Mouse (Mus musculus): ENCODE measurements around the gene Gm45717. TPM values are rescaled to one million over a fixed set of nuclear protein-coding genes. Genes with fewer than 3 reads are reported as not detected.

Gene Gm45717
- polyA plus RNA-seq, 1 experiment from 2014 or later, result 0.76 TPM

GRCm38 (mm10) chr7:140912846-140913482, 42.8 kb downstream of the Gm45717 start:
- 0 out of 2 replicates have a peak, but pooled peaks cover 3% of the 10 kb centered on the region for H3K4me1 ChIP-seq (ENCODE audit: insufficient read depth, low read length)
- H3K4me2 ChIP-seq (replicated peaks; ENCODE audit: low read depth, low read length), result no peak overlapping the region
- peak overlapping the region; percentile 73 for H3K27ac ChIP-seq (ENCODE audit: low read length)
- H3K9ac ChIP-seq (replicated peaks; ENCODE audit: low read length), result no peak overlapping the region
- H3K36me3 ChIP-seq (ENCODE audit: insufficient read depth, low read length), result no peaks in the 10 kb centered on the region
- WGBS, result 54% methylated on average over 5 of the region's 5 CpGs
- ATAC-seq (ENCODE audit: low FRiP score, low TSS enrichment), result peak; percentile 60
- no peaks in the 10 kb centered on the region for H3K9me3 ChIP-seq (ENCODE audit: low read length)
- H3K27me3 ChIP-seq (ENCODE audit: insufficient read depth, low read length), result no peaks in the 10 kb centered on the region
- no peak overlapping the region for H3K4me3 ChIP-seq (ENCODE audit: low read length)

DNA sequence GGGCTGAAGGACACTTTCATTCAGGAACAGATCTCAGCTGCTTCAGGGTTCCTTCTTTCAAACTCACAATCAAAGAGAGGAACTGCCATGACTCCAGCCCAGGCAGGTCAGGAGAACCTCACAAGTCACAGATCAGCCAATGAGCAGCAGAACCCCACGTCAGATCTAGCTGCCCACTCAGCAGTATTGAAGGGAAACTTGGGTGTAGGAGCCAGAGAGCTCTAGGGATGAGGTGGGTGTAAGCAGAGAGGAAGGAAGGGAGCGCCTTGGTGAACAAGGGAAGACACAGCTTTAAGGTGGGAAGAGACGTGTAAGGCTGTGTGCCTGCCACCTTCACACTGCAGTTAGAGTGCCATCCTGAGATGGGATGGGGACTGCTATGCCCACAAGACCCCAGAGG, 43.4 kb downstream of the Gm45717 start:
- Histone ChIP-seq H3K27ac (ENCODE audit: low read length) (peak overlapping the region; percentile 73), H3K36me3 (ENCODE audit: insufficient read depth, low read length) (no peaks in the 10 kb centered on the region), H3K27me3 (ENCODE audit: insufficient read depth, low read length) (no peaks in the 10 kb centered on the region), H3K9me3 (ENCODE audit: low read length) (no peaks in the 10 kb centered on the region), H3K4me3 (ENCODE audit: low read length) (no peak overlapping the region), H3K9ac (replicated peaks; ENCODE audit: low read length) (0 out of 2 replicates have a peak overlapping the region, but pooled peaks have one; percentile 18), H3K4me2 (replicated peaks; ENCODE audit: low read depth, low read length) (no peak overlapping the region), H3K4me1 (ENCODE audit: insufficient read depth, low read length) (0 out of 2 replicates have a peak, but pooled peaks cover 3% of the 10 kb centered on the region)
- no peak for ATAC-seq (ENCODE audit: low FRiP score, low TSS enrichment)
- 63% methylated on average over 3 of the region's 3 CpGs for WGBS

DNA sequence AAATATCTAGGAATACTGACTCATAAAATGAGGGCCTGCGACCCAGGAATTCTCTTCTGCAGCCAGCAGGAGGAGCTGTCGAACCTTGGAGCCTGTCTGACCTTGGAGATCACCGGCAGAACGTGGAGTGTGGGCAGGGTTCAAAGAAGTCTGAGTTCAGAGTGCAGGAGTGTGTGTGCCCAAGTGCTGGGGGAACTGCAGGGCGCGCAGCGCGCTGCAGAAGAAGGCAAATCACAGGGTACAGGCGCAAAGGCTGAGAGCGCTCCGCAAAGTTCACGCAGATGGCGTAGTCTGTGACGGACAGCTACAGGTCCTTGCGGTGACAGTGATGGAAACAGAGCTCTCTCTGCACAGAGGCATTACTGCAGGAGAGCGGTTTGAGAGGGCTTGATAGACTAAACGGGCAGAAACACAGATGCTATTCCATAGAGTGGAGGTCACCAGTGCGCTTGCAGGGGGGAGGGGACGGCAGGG, 47.1 kb downstream of the Gm45717 start:
- Histone ChIP-seq H3K9ac (replicated peaks; ENCODE audit: low read length) (0 out of 2 replicates have a peak overlapping the region, but pooled peaks have one; percentile 9), H3K4me2 (replicated peaks; ENCODE audit: low read depth, low read length) (peak overlapping the region; percentile 54), H3K27me3 (ENCODE audit: insufficient read depth, low read length) (no peaks in the 10 kb centered on the region), H3K27ac (ENCODE audit: low read length) (no peak overlapping the region), H3K9me3 (ENCODE audit: low read length) (no peaks in the 10 kb centered on the region), H3K36me3 (ENCODE audit: insufficient read depth, low read length) (no peaks in the 10 kb centered on the region), H3K4me3 (ENCODE audit: low read length) (peak overlapping the region; percentile 40), H3K4me1 (ENCODE audit: insufficient read depth, low read length) (0 out of 2 replicates have a peak, but pooled peaks cover 3% of the 10 kb centered on the region)
- peak; percentile 86 for ATAC-seq (ENCODE audit: low FRiP score, low TSS enrichment)
- under 1% methylated on average over 19 of the region's 19 CpGs for WGBS

DNA sequence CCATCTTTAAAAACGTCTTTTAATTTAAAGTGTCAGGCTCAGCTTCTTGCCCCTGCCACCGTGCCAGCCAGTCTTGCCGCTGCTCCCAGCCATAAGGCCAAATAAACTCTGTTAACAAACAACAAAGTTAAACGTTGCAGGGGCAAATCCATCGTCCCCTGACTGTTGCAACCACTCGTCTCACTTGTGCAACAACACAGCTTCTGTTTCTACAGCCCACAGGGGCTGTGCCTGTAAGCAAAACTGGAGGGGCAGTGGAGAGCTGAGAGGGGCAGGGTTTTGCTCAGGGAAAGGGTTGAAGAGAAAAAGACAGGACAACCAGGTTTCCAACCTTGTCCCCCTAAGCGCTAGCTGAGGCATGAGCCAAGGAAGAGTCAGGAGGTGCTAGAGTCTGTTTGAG, 47.6 kb downstream of the Gm45717 start:
- H3K27ac ChIP-seq (ENCODE audit: low read length), result no peak overlapping the region
- ATAC-seq (ENCODE audit: low FRiP score, low TSS enrichment), result no peak
- no peaks in the 10 kb centered on the region for H3K27me3 ChIP-seq (ENCODE audit: insufficient read depth, low read length)
- H3K4me2 ChIP-seq (replicated peaks; ENCODE audit: low read depth, low read length), result no peak overlapping the region
- 43% methylated on average over 7 of the region's 7 CpGs for WGBS
- no peak overlapping the region for H3K4me3 ChIP-seq (ENCODE audit: low read length)
- H3K9ac ChIP-seq (replicated peaks; ENCODE audit: low read length), result no peak overlapping the region
- no peaks in the 10 kb centered on the region for H3K9me3 ChIP-seq (ENCODE audit: low read length)
- no peaks in the 10 kb centered on the region for H3K36me3 ChIP-seq (ENCODE audit: insufficient read depth, low read length)
- 0 out of 2 replicates have a peak, but pooled peaks cover 3% of the 10 kb centered on the region for H3K4me1 ChIP-seq (ENCODE audit: insufficient read depth, low read length)

DNA sequence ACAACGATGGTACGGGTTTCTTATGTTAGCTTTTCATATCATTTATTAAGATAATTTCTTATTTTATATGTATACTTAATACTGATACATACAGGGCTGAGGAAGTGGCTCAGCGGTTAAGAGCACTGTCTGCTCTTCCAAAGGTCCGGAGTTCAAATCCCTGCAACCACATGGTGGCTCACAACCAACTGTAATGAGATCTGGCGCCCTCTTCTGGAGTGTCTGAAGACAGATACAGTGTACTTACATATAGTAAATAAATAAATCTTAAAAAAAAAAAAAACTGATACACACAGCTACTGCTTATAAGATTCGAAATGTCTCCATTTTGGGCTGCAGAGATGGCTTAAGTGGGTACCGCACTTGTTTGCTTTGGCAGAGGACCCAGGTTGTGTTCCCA, 48.0 kb downstream of the Gm45717 start:
- whole genome bisulfite sequencing, result 84% methylated on average over 7 of the region's 7 CpGs
- H3K27ac ChIP-seq (ENCODE audit: low read length), result no peak overlapping the region
- H3K9ac ChIP-seq (replicated peaks; ENCODE audit: low read length), result no peak overlapping the region
- H3K4me1 ChIP-seq (ENCODE audit: insufficient read depth, low read length), result peaks cover 7% of the 10 kb centered on the region; the same call in 1 of the 2 replicates
- no peak for ATAC-seq (ENCODE audit: low FRiP score, low TSS enrichment)
- H3K27me3 ChIP-seq (ENCODE audit: insufficient read depth, low read length), result no peaks in the 10 kb centered on the region
- H3K4me2 ChIP-seq (replicated peaks; ENCODE audit: low read depth, low read length), result no peak overlapping the region
- H3K4me3 ChIP-seq (ENCODE audit: low read length), result no peak overlapping the region
- H3K9me3 ChIP-seq (ENCODE audit: low read length), result no peaks in the 10 kb centered on the region
- H3K36me3 ChIP-seq (ENCODE audit: insufficient read depth, low read length), result no peaks in the 10 kb centered on the region

- no peak for ATAC-seq (ENCODE audit: low FRiP score, low TSS enrichment)
- no peaks in the 10 kb centered on the region for H3K9me3 ChIP-seq (ENCODE audit: low read length)
- WGBS, result 77% methylated on average over 13 of the region's 13 CpGs
- no peak overlapping the region for H3K4me2 ChIP-seq (replicated peaks; ENCODE audit: low read depth, low read length)
- H3K27me3 ChIP-seq (ENCODE audit: insufficient read depth, low read length), result no peaks in the 10 kb centered on the region
- no peak overlapping the region for H3K27ac ChIP-seq (ENCODE audit: low read length)
- no peak overlapping the region for H3K9ac ChIP-seq (replicated peaks; ENCODE audit: low read length)
- H3K36me3 ChIP-seq (ENCODE audit: insufficient read depth, low read length), result no peaks in the 10 kb centered on the region
- no peak overlapping the region for H3K4me3 ChIP-seq (ENCODE audit: low read length)
- peaks cover 7% of the 10 kb centered on the region; the same call in 1 of the 2 replicates for H3K4me1 ChIP-seq (ENCODE audit: insufficient read depth, low read length)
These were observed 48.6 kb downstream of the Gm45717 start for GRCm38 (mm10) chr7:140907131-140907530.

DNA sequence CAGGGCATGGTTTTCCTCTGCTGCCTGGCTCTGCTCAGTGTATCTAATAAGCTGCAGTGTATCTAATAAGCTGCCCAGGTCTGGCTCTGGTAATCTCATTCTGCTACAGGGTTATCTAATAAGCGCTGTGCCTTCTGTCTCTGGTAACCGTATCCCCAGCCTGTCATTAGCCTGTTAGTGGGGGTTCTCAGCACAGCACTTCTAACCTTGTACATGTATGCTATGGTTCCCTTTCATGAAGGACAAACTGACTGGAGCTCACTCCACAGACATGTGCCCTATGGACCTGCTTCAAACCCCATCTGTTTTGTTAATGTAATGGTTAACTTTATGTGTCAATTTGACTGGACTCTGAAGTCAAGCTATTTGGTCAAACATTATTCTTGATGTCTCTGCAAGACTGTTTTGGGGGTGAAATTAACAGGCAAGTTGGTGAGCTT, 50.1 kb downstream of the Gm45717 start:
- Histone ChIP-seq H3K27ac (ENCODE audit: low read length) (peak overlapping the region; percentile 55; the same call in 1 of the 2 replicates), H3K4me1 (ENCODE audit: insufficient read depth, low read length) (peaks cover 7% of the 10 kb centered on the region; the same call in 1 of the 2 replicates), H3K9me3 (ENCODE audit: low read length) (no peaks in the 10 kb centered on the region), H3K9ac (replicated peaks; ENCODE audit: low read length) (no peak overlapping the region), H3K27me3 (ENCODE audit: insufficient read depth, low read length) (no peaks in the 10 kb centered on the region), H3K36me3 (ENCODE audit: insufficient read depth, low read length) (no peaks in the 10 kb centered on the region), H3K4me2 (replicated peaks; ENCODE audit: low read depth, low read length) (no peak overlapping the region), H3K4me3 (ENCODE audit: low read length) (no peak overlapping the region)
- WGBS, result 75% methylated on average over 2 of the region's 2 CpGs
- ATAC-seq (ENCODE audit: low FRiP score, low TSS enrichment), result no peak

GRCm38 (mm10) chr7:140903212-140903611, 52.5 kb downstream of the Gm45717 start:
- WGBS, result 23% methylated on average over 13 of the region's 13 CpGs
- H3K9me3 ChIP-seq (ENCODE audit: low read length), result no peaks in the 10 kb centered on the region
- H3K27ac ChIP-seq (ENCODE audit: low read length), result no peak overlapping the region
- H3K27me3 ChIP-seq (ENCODE audit: insufficient read depth, low read length), result no peaks in the 10 kb centered on the region
- H3K9ac ChIP-seq (replicated peaks; ENCODE audit: low read length), result 0 out of 2 replicates have a peak overlapping the region, but pooled peaks have one; percentile 31
- no peak overlapping the region for H3K4me3 ChIP-seq (ENCODE audit: low read length)
- peak; percentile 50; the same call in 1 of the 2 replicates for ATAC-seq (ENCODE audit: low FRiP score, low TSS enrichment)
- H3K36me3 ChIP-seq (ENCODE audit: insufficient read depth, low read length), result peaks cover 9% of the 10 kb centered on the region
- peaks cover 4% of the 10 kb centered on the region; the same call in 1 of the 2 replicates for H3K4me1 ChIP-seq (ENCODE audit: insufficient read depth, low read length)
- H3K4me2 ChIP-seq (replicated peaks; ENCODE audit: low read depth, low read length), result no peak overlapping the region

DNA sequence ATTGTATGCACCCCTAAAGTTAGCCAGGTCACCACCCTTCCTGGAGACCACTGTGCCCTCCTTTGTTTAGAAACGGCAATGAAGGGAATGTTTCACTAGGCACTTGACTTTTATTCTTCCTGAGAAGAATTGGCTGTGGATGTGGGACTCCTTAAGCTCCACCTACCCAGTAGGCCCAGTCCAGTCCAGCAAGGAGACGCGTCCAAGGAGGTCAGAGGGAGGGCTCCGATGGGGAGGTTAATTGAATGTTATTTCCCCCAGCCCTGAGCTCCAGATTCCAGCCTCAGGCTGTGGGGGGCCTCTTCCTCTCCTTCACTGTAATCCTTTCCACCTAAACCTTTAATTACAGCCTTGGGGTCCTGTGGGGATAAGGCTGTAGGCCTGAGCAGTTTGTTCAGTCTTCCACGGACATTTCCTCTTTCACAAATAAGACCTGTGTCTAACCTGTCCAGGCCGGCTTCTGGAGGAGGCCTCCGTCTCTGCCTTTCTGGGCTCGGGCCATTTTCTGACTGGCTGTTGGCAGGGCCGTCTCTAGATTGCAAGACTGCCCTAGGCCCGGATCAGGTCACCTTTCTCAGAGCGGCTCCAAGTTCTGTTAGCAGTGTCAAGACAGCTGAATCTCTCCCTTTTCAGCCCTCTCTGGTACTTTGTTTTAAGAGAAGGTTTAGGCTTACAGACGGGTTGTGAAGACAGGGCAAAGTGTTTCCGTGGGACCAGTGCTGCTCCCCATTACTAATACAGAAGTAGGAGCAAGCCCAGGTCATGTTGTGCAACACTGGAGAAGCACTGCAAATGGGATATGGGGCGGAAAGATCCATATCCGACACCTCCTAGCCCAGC, 53.5 kb downstream of the Gm45717 start:
- Histone ChIP-seq H3K9me3 (ENCODE audit: low read length) (no peaks in the 10 kb centered on the region), H3K4me2 (replicated peaks; ENCODE audit: low read depth, low read length) (no peak overlapping the region), H3K36me3 (ENCODE audit: insufficient read depth, low read length) (peaks cover 19% of the 10 kb centered on the region), H3K4me3 (ENCODE audit: low read length) (no peak overlapping the region), H3K9ac (replicated peaks; ENCODE audit: low read length) (0 out of 2 replicates have a peak overlapping the region, but pooled peaks have one; percentile 23), H3K27ac (ENCODE audit: low read length) (peak overlapping the region; percentile 20; the same call in 1 of the 2 replicates), H3K4me1 (ENCODE audit: insufficient read depth, low read length) (peaks cover 4% of the 10 kb centered on the region; the same call in 1 of the 2 replicates), H3K27me3 (ENCODE audit: insufficient read depth, low read length) (no peaks in the 10 kb centered on the region)
- ATAC-seq (ENCODE audit: low FRiP score, low TSS enrichment), result no peak
- WGBS, result 63% methylated on average over 15 of the region's 15 CpGs

Measured in kidney, embryonic 16.5 days (tissue).